Comparison of ENCODE assay signal across 22 mouse cellular contexts in genomic region chr17:7820176-7820575, GRCm38 (mm10). TPM values are rescaled to one million over a fixed set of nuclear protein-coding genes. Genes with fewer than 3 reads are reported as not detected.
"Had no signal": no experiment of that assay in that cellular context is flagged by ENCODE, and none has a peak within 500 bp of the region (broad histone marks: within the 10 kb centered on the region; RNA-seq: fewer than 3 reads in every experiment).

No protein-coding gene starts in this region.

- H3K36me3 ChIP-seq: lung, embryonic 15.5 days; midbrain, embryonic 13.5 days; neural tube, embryonic 13.5 days; neural tube, embryonic 15.5 days had no signal

- ATAC-seq: liver, postnatal 0 days; lung, postnatal 0 days; midbrain, embryonic 13.5 days; midbrain, embryonic 16.5 days had no signal

- H3K27ac ChIP-seq: lung, embryonic 15.5 days; macrophage; midbrain, embryonic 13.5 days; neural tube, embryonic 13.5 days; neural tube, embryonic 15.5 days had no signal

- H3K9ac ChIP-seq: liver, postnatal 0 days; lung, embryonic 15.5 days; midbrain, embryonic 13.5 days; neural tube, embryonic 13.5 days; neural tube, embryonic 15.5 days had no signal

- DNase-seq: liver, postnatal 0 days; lung, adult 2 months; lung, postnatal 14 days; lung, postnatal 36 days; retina, postnatal 1 day; right cerebral cortex, adult 18-20 months; right cerebral cortex, postnatal 25 days; right cerebral cortex, postnatal 4 days; spleen, adult 18-20 months; thymus, adult 2 months; thymus, postnatal 25 days; thymus, postnatal 4 days had no signal

- H3K9me3 ChIP-seq: lung, embryonic 15.5 days; megakaryocyte, embryonic 14.5 days; midbrain, embryonic 13.5 days; neural tube, embryonic 13.5 days; neural tube, embryonic 15.5 days had no signal

- H3K4me1 ChIP-seq: megakaryocyte, embryonic 14.5 days; midbrain, embryonic 13.5 days; neural tube, embryonic 13.5 days had no signal

- H3K27me3 ChIP-seq: lung, embryonic 15.5 days had no signal

- H3K4me2 ChIP-seq: lung, embryonic 15.5 days; midbrain, embryonic 11.5 days; midbrain, embryonic 13.5 days; neural tube, embryonic 13.5 days; neural tube, embryonic 15.5 days had no signal

- H3K4me3 ChIP-seq: lung, embryonic 15.5 days; megakaryocyte, embryonic 14.5 days; midbrain, embryonic 13.5 days; myocyte; neural tube, embryonic 13.5 days; neural tube, embryonic 15.5 days had no signal

RNA-seq across cellular contexts. Expression of gene Fndc1, which starts 6.9 kb away (rescaled TPM):
- polyA plus RNA-seq: macrophage had no signal
